Mouse (Mus musculus) frontal cortex, postnatal 14 days (tissue): ENCODE measurements around the gene Tcl1b2.
A peak's percentile ranks its signal among the peaks of the same experiment; 100 is the strongest.
"Not testable (repeated sequence)": the region's sequence is repeated elsewhere in the genome, so short reads cannot be mapped to it uniquely, and the experiment has no call there.

Experiments used
- DNase-seq, 2 experiments: peaks; one replicate each; pipeline ENCODE4 v3.0.0; 2022; ENCODE audit warnings: low spot score in 2 of 2

The Tcl1b2 gene

DNA sequence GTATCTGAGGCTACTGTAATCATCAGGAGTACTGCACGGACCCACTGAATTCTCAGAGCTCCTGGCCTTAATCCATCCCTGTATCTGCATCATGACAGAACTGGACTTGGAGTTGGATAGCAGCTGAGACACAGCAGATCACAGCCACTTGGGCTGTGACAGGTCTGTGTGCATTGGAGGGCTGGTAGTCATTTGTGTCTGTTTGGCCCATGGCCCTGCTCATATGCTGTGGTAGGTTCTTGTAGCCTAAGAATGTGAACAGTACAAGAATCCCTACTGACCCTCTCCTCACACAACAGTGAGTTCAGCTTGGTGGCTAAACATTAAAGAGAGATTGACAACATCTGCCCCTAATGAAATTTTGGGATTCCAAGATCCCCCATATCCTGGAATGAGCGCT, 27.6 kb downstream of the Tcl1b2 start:
- no peak for DNase-seq

GRCm38 (mm10) chr12:105174318-105174717, 28.5 kb downstream of the Tcl1b2 start:
- peak; percentile 8 to 37 for DNase-seq

GRCm38 (mm10) chr12:105176044-105176443, 30.2 kb downstream of the Tcl1b2 start, which contains the start of gene Tcl1b5:
Tcl1b5 (plus strand) TSS chr12:105176344.
- DNase-seq, result not testable (repeated sequence)

DNA sequence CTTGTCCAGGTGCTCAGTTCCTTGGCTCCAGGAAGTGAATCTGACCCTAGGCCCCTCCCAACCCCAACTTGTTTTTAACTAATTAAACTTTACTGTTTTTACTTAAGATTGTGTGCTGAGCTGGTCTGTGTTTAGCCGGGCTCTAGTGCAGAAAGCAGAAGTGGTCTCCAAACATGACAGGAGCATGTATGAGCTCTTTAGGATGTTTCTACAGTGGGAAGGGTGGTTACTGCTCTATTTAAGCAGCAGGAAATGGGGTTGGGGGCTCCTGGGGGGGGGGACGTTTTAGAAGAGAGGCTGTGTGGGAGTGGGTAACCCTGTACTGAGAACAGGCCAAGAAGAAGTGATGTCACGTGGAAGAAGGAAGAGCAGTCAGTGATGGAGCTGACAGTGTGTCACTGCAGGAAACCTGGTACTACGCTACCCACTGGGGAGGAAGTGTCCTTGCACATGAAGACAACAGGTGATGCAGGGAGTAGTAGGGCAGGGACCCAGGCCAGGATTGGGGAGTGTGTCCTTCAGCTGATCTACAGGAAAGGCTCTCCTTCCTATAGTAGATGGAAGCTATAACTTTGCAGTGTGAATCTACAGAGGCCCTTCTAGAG, 35.3 kb downstream of the Tcl1b2 start:
- DNase-seq, result not testable (repeated sequence)

GRCm38 (mm10) chr12:105188980-105189379, 43.2 kb downstream of the Tcl1b2 start:
- not testable (repeated sequence) for DNase-seq

DNA sequence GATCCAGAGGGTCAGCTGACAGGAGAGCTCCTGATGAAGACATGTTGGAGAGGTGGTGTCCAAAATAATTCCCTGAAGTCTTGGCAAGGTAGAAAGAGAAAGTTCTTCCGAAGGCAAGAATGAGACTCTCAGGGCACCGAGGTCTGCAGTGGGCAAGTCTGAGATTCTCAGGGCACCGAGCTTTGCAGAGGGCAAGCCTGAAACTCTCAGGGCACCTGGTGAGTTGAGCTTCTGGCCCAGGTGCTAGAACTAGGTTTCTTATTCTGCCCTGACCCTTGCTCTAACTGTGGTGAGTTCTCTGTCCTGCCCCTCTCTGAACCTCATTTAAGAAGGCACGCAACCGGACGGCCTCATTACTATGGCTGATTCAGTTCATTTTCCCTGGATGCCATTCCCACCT, 44.9 kb downstream of the Tcl1b2 start, which contains the start of gene Tcl1b3:
TSS of gene Tcl1b3 (plus strand) at position 301 of the 400 bp plus-strand sequence.
- DNase-seq, result not testable (repeated sequence)

DNA sequence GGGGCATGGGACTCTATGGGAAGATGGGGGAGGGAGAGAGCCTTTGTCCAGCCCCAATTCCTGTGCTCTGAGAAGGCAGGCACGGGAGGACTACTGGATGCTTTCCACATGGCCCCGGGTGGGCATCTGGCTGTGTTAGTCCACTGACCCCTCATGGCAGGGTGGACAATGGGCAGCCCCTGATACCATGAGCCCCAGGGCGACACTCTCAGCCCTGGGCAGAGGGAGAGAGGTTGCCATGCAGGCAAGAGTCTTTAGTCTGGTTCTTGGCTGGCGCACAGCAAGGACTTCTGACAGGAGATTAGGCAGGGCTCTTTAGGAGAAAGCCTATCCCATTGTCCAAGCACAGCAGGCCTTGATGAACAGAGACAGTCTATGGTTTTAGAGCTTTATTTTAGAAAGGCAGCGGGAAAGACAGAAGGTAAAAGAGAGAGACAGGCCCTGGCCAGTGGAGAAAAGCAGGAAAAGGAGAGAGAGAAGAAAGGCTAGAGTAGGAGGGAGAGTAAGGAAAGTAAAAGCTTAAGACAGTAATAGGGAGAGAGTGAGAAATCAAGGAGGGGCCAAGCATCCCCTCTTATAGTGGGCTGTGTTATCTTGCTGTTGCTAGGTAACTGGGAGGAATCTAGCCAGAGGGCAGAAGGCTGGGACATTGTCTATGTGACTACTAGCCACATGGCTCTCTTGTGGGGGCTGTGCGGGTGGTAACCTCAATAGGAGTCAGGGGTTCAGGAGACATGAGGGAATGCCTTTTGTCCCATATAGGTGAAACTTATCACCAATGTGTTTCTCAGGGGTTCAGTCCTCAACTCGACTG, 54.1 kb downstream of the Tcl1b2 start:
- DNase-seq, result not testable (repeated sequence)

- not testable (repeated sequence) for DNase-seq
Measured at GRCm38 (mm10) chr12:105201657-105202056, 55.8 kb downstream of the Tcl1b2 start, which contains the start of gene Tcl1b4. Tcl1b4 (plus strand) TSS chr12:105201957.
